Mouse (Mus musculus) neural tube, embryonic 13.5 days (tissue): ENCODE results near the gene Ppp4r1. TPM values are rescaled to one million over a fixed set of nuclear protein-coding genes. Genes with fewer than 3 reads are reported as not detected.

Source experiments
- ATAC-seq: fragments of 200-750 bp; cut with Nextera tagmentation; 2 replicates; pipeline ENCODE4 v1.8.0; 2017; ENCODE audit warnings: low read depth, mild to moderate bottlenecking, moderate TSS enrichment, moderate library complexity
- H3K27ac ChIP-seq: fragments of 300-500 bp; sonication (generic); replicated peaks from 2 replicates; pipeline ENCODE4 v1.5.1; 2015; ENCODE audit warnings: moderate library complexity, mild to moderate bottlenecking, inconsistent platforms
- H3K27me3 ChIP-seq: fragments of 300-500 bp; sonication (generic); 2 replicates; pipeline ENCODE4 v1.6.1; 2015; ENCODE audit warnings: mild to moderate bottlenecking, inconsistent platforms
- H3K36me3 ChIP-seq: fragments of 300-500 bp; sonication (generic); 2 replicates; pipeline ENCODE4 v1.6.1; 2015; ENCODE audit warnings: mild to moderate bottlenecking, inconsistent platforms
- H3K4me1 ChIP-seq: fragments of 300-500 bp; sonication (generic); replicated peaks from 2 replicates; pipeline ENCODE4 v1.6.1; 2015; ENCODE audit warnings: inconsistent platforms
- H3K4me2 ChIP-seq: fragments of 300-500 bp; sonication (generic); 2 replicates; pipeline ENCODE4 v1.6.1; 2015; ENCODE audit warnings: inconsistent platforms, mild to moderate bottlenecking, moderate library complexity
- H3K4me3 ChIP-seq: fragments of 300-500 bp; sonication (generic); 2 replicates; pipeline ENCODE4 v1.5.1; 2015; ENCODE audit warnings: mild to moderate bottlenecking, inconsistent platforms
- H3K9ac ChIP-seq: fragments of 300-500 bp; sonication (generic); 2 replicates; pipeline ENCODE4 v1.6.1; 2015; ENCODE audit warnings: moderate library complexity, mild to moderate bottlenecking, inconsistent platforms
- H3K9me3 ChIP-seq: fragments of 300-500 bp; sonication (generic); 2 replicates; pipeline ENCODE4 v1.6.1; 2016; ENCODE audit warnings: inconsistent platforms
- WGBS: fragments of 180-500 bp; shearing (Covaris S2); methylation state at CpG from one replicate; pipeline ENCODE4 v1.1.7; 2015; 5-methylcytosine and 5-hydroxymethylcytosine counted together
- polyA plus RNA-seq: library from polyadenylated mRNA; unstranded; fragments of >200 nt; fragmentation: Nextera tagmentation; extraction: Ambion mirVana; gene quantifications from 2 replicates; pipeline ENCODE4 v1.2.1, GENCODE M21; 2015

The Ppp4r1 gene
- 44.7 and 46.0 TPM in 2 replicates for polyA plus RNA-seq

- Histone ChIP-seq H3K4me3 (peak within 1 kb of the TSS; percentile 93), H3K27me3 (no peaks in the 10 kb centered on the region), H3K9ac (peak within 1 kb of the TSS; percentile 98), H3K4me1 (peaks cover 32% of the 10 kb centered on the region), H3K27ac (peak within 1 kb of the TSS; percentile 100), H3K9me3 (no peaks in the 10 kb centered on the region), H3K4me2 (peak within 1 kb of the TSS; percentile 68), H3K36me3 (peaks cover 11% of the 10 kb centered on the region; the same call in 1 of the 2 replicates)
- WGBS = under 1% methylated on average over 47 of the region's 81 CpGs
- peak; percentile 81 for ATAC-seq
Observed at GRCm38 (mm10) chr17:65782551-65783141, at the start of gene Ppp4r1. TSS of gene Ppp4r1 (plus strand) at chr17:65782573.

- H3K27ac ChIP-seq = no peak overlapping the region
- no peaks in the 10 kb centered on the region for H3K27me3 ChIP-seq
- H3K36me3 ChIP-seq = no peaks in the 10 kb centered on the region
- H3K9me3 ChIP-seq = no peaks in the 10 kb centered on the region
- WGBS = 86% methylated on average over 4 of the region's 4 CpGs
- H3K4me2 ChIP-seq = no peak overlapping the region
- no peak overlapping the region for H3K9ac ChIP-seq
- ATAC-seq = no peak
- no peak overlapping the region for H3K4me3 ChIP-seq
- H3K4me1 ChIP-seq = no peaks in the 10 kb centered on the region
Observed at GRCm38 (mm10) chr17:65732666-65733065, 49.7 kb upstream of the Ppp4r1 start.

- no peaks in the 10 kb centered on the region for H3K9me3 ChIP-seq
- no peak overlapping the region for H3K4me2 ChIP-seq
- 95% methylated on average over 2 of the region's 2 CpGs for WGBS
- H3K9ac ChIP-seq = no peak overlapping the region
- H3K36me3 ChIP-seq = no peaks in the 10 kb centered on the region
- H3K4me1 ChIP-seq = no peaks in the 10 kb centered on the region
- no peak overlapping the region for H3K27ac ChIP-seq
- no peak for ATAC-seq
- no peak overlapping the region for H3K4me3 ChIP-seq
- H3K27me3 ChIP-seq = no peaks in the 10 kb centered on the region
Observed at GRCm38 (mm10) chr17:65735088-65735487, 47.3 kb upstream of the Ppp4r1 start.

GRCm38 (mm10) chr17:65737175-65737574 lies 45.2 kb upstream of the Ppp4r1 start:
- 71% methylated on average over 5 of the region's 5 CpGs for WGBS
- no peak overlapping the region for H3K4me3 ChIP-seq
- H3K4me2 ChIP-seq = no peak overlapping the region
- no peaks in the 10 kb centered on the region for H3K27me3 ChIP-seq
- no peak overlapping the region for H3K27ac ChIP-seq
- no peaks in the 10 kb centered on the region for H3K9me3 ChIP-seq
- no peak overlapping the region for H3K9ac ChIP-seq
- H3K4me1 ChIP-seq = peaks cover 8% of the 10 kb centered on the region
- no peak for ATAC-seq
- no peaks in the 10 kb centered on the region for H3K36me3 ChIP-seq

- 89% methylated on average over 6 of the region's 6 CpGs for WGBS
- ATAC-seq = no peak
- Histone ChIP-seq H3K9ac (no peak overlapping the region), H3K4me2 (no peak overlapping the region), H3K27me3 (no peaks in the 10 kb centered on the region), H3K27ac (no peak overlapping the region), H3K4me3 (no peak overlapping the region), H3K4me1 (peaks cover 12% of the 10 kb centered on the region), H3K36me3 (no peaks in the 10 kb centered on the region), H3K9me3 (no peaks in the 10 kb centered on the region)
Observed at GRCm38 (mm10) chr17:65737622-65738021, 44.8 kb upstream of the Ppp4r1 start.

GRCm38 (mm10) chr17:65739874-65740725 lies 42.3 kb upstream of the Ppp4r1 start:
- H3K9me3 ChIP-seq = no peaks in the 10 kb centered on the region
- no peak overlapping the region for H3K9ac ChIP-seq
- ATAC-seq = no peak
- peaks cover 28% of the 10 kb centered on the region for H3K4me1 ChIP-seq
- H3K27ac ChIP-seq = no peak overlapping the region
- H3K36me3 ChIP-seq = 0 out of 2 replicates have a peak, but pooled peaks cover 2% of the 10 kb centered on the region
- H3K4me3 ChIP-seq = no peak overlapping the region
- no peak overlapping the region for H3K4me2 ChIP-seq
- WGBS = 84% methylated on average over 15 of the region's 15 CpGs
- no peaks in the 10 kb centered on the region for H3K27me3 ChIP-seq

GRCm38 (mm10) chr17:65741565-65741964 lies 40.8 kb upstream of the Ppp4r1 start:
- H3K36me3 ChIP-seq = 0 out of 2 replicates have a peak, but pooled peaks cover 7% of the 10 kb centered on the region
- H3K4me3 ChIP-seq = no peak overlapping the region
- H3K4me2 ChIP-seq = no peak overlapping the region
- H3K4me1 ChIP-seq = peaks cover 34% of the 10 kb centered on the region
- H3K9me3 ChIP-seq = no peaks in the 10 kb centered on the region
- H3K27ac ChIP-seq = peak overlapping the region; percentile 90
- no peaks in the 10 kb centered on the region for H3K27me3 ChIP-seq
- no peak overlapping the region for H3K9ac ChIP-seq
- no peak for ATAC-seq
- WGBS = 88% methylated on average over 4 of the region's 4 CpGs

- H3K36me3 ChIP-seq = 0 out of 2 replicates have a peak, but pooled peaks cover 7% of the 10 kb centered on the region
- 26% methylated on average over 10 of the region's 10 CpGs for WGBS
- peak overlapping the region; percentile 3; the same call in 1 of the 2 replicates for H3K4me2 ChIP-seq
- H3K27ac ChIP-seq = peak overlapping the region; percentile 90
- H3K9me3 ChIP-seq = no peaks in the 10 kb centered on the region
- ATAC-seq = peak; percentile 88
- peaks cover 37% of the 10 kb centered on the region for H3K4me1 ChIP-seq
- H3K27me3 ChIP-seq = no peaks in the 10 kb centered on the region
- H3K9ac ChIP-seq = no peak overlapping the region
- H3K4me3 ChIP-seq = no peak overlapping the region
Observed at GRCm38 (mm10) chr17:65742245-65742905, 40.0 kb upstream of the Ppp4r1 start.

- ATAC-seq = peak; percentile 42
Observed at GRCm38 (mm10) chr17:65742969-65743368, 39.4 kb upstream of the Ppp4r1 start.

GRCm38 (mm10) chr17:65743664-65744330 lies 38.6 kb upstream of the Ppp4r1 start:
- Histone ChIP-seq H3K4me2 (no peak overlapping the region), H3K36me3 (0 out of 2 replicates have a peak, but pooled peaks cover 7% of the 10 kb centered on the region), H3K4me3 (no peak overlapping the region), H3K9me3 (no peaks in the 10 kb centered on the region), H3K4me1 (peaks cover 37% of the 10 kb centered on the region), H3K27me3 (no peaks in the 10 kb centered on the region), H3K9ac (no peak overlapping the region), H3K27ac (peak overlapping the region; percentile 90)
- ATAC-seq = no peak
- WGBS = 59% methylated on average over 11 of the region's 11 CpGs

More at GRCm38 (mm10) chr17:65742969-65743368, 39.4 kb upstream of the Ppp4r1 start:
- Histone ChIP-seq H3K27me3 (no peaks in the 10 kb centered on the region), H3K9ac (no peak overlapping the region), H3K4me3 (no peak overlapping the region), H3K4me1 (peaks cover 37% of the 10 kb centered on the region), H3K36me3 (0 out of 2 replicates have a peak, but pooled peaks cover 7% of the 10 kb centered on the region), H3K9me3 (no peaks in the 10 kb centered on the region), H3K27ac (peak overlapping the region; percentile 90), H3K4me2 (peak overlapping the region; percentile 0; the same call in 1 of the 2 replicates)
- WGBS = 23% methylated on average over 4 of the region's 4 CpGs

- H3K4me1 ChIP-seq = peaks cover 37% of the 10 kb centered on the region
- no peak overlapping the region for H3K9ac ChIP-seq
- H3K4me2 ChIP-seq = no peak overlapping the region
- peak overlapping the region; percentile 28; the same call in 1 of the 2 replicates for H3K27ac ChIP-seq
- H3K36me3 ChIP-seq = peaks cover 10% of the 10 kb centered on the region; the same call in 1 of the 2 replicates
- no peaks in the 10 kb centered on the region; the same call in 1 of the 2 replicates for H3K9me3 ChIP-seq
- H3K27me3 ChIP-seq = no peaks in the 10 kb centered on the region
- no peak overlapping the region for H3K4me3 ChIP-seq
- no peak for ATAC-seq
- WGBS = 55% methylated on average over 6 of the region's 6 CpGs
Observed at GRCm38 (mm10) chr17:65746314-65746713, 36.1 kb upstream of the Ppp4r1 start.
